Mouse (Mus musculus): Measurements from ENCODE around the gene Adora1.

Gene Adora1

DNA sequence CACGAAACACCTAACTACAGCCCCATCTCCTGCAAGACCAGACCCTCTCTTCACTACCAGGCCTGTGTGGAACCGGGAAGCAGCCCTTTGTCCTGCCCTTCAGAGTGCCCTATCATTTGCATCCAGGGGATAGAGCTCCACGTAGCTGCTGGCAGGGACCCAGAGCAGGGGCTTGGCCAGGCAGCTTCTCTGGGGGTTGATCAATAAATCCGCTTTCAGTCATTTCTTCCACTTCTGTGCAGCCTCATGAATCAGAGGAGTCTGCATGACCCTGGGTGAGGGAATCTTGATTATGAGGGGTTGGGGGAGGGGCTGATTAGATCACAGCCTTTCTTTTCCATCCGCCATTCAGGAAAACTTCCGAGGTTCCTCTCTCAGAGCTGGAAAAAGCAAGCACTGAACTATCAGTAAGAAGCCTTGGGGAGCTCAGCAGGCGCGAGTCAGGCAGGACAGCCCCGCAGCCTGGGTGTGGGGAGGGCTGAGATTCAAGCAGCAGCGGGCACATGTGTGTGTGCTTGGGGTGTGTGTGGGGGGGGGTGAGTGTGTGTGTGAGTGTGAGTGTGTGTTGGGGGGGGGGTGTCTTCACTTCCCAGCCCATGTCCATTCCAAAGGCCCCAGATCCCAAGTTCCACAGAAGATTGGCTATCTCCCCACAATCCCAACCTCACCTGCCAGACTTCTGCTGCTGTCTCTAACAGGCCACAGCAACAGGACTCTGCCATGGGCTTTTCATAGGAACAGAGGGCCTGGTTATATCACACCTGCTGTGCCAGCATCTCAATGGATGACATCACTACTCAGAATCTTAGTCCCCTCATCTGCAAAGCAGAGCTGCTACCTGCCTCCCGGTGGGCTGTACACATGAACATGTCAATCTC lies 19.2 kb downstream of the Adora1 start:
- no peak for DNase-seq (ENCODE audit: low read depth)

DNA sequence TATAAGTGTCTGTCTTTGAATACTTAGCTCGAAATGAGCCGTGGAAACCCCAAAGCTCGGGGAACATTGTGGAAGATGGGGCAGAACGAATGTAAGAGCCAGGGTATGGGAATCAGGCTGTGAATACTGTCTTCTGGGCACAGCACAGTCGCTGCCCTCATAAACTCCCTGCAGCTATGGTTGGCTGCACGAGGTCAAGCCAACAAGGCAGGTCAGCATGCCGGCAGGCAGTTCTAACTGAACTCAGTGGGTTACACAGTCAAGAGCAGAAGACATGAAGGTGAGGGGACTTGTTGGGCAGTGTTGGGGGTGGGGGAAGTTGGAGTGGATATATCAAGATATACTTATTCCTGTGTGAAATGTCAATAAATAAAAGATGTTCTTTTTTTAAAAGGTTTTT lies 20.2 kb downstream of the Adora1 start:
- no peak for DNase-seq (ENCODE audit: low read depth)

DNA sequence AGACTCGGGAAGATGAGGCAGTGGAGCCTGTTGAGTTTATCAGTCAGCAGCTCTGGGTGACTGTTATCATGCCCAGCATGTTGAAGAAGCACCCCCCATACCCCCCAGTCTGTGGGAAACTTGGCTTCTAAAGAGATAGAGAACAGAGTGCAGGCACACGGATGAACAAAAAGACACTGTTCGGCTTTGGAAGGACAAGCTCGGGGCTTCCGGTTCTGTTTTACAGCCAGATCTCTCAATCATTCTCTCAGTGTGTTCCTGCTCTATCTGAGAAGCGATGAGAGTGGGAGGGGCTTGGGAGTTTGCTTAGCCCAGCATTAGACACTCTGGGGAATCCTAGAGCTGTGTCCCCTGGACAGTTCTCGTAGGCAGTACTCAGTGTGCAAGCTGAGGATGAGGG lies 21.8 kb downstream of the Adora1 start:
- no peak for DNase-seq (ENCODE audit: low read depth)

DNA sequence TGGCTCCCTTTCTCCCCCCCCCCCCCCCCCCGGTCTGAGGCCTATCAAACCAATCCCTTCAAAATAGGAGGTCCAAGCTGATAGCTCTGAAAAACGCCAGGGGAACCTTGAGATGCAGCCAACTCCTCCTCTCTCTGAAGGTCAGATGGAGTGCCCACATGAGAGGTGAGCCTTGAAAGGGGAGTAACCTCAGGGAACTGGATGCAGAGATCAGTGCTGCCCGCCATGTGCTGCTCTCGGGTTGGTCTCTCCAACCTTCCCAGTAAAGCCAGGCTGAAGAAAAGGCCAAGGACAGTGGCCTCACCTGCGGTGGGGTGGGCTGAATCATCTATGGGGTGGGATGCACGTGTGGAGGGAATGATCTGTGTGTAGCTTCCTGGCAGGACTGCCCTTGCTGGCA lies 22.9 kb downstream of the Adora1 start:
- DNase-seq (ENCODE audit: low read depth), result no peak

DNA sequence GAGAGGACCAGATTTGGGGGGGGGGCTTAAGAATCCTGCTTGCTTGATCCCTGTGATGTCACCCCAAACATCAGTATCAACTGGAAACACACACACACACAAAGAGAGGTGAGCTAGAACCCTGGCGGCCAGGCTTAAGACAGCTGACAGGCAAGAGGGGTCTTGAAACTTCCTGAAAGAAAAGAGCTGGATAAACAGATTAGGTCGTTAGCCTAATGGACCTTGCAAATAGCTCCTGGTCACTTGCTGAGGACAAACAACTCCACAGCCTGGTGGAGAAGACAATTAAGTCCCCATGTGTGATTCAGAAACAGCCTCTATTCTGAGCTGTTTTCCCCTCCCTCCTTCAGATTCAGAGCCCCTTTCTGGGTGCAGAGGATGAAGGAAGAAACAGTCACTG lies 23.6 kb downstream of the Adora1 start:
- no peak for DNase-seq (ENCODE audit: low read depth)

DNA sequence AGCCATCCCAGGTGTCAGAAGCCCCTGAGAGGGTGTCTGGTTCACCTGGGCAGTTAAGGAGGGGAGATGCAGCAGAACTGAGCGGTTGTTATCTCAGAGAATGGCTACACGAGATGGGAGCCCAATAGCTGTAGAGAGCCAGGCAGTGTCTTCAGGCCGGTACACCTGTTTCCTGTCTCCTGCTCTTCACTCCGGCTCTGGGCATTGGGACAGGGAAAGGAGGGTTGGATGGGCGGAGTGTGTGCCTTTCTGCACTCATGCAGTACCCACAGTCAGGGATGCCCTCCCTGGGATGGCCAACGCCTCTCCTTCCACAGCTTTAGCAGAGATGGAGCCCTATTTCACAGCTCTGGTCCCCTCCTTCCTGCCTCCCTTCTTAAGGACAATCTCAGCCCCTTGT lies 24.2 kb downstream of the Adora1 start:
- no peak for DNase-seq (ENCODE audit: low read depth)

DNA sequence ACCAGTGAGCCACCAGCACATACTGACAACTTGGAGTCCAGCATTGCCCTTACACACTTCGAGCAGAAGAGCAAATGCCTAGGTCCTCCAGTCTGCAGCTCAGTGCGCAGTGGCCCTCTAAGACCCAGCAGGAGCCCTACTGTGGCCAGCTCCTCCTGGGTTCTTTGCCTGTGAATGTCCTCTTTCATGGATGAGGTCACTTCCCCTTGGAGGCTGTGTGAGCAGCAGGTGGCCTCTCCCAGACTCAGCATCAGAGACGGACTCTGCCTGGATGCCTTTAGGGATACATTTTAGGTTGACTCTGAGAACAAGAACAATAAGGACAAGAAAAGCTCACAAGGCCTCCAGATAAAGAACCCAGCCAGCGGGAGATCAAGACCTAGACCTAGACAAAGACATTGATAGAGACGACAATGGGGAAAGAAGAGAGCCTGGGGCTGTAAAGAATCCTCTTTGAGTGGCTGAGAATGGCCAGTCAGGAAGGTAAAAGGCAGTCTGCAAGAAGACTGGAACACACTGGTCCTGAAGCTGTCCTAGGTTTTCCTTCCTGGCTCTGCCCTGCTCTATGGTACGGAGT lies 25.0 kb downstream of the Adora1 start:
- no peak for DNase-seq (ENCODE audit: low read depth)

DNA sequence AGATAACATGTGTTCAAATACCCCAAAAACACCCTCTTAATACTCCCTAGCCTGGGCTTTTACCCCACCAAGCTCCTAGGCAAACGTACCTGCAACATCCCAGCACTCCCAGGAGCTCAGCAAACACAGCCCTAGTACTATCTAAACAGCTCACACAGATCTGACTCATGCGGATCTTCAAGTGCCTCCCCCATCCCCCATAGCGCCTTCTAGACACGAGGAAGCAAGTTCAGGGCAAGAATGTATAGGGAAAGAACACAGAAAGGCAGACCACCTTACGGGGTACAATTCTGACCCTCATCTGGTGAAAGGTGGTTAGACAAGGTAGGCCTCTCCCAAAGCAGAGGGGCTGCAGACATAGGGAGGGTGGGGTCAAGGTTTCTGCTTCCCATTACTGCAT lies 29.1 kb downstream of the Adora1 start:
- peak; percentile 47 for DNase-seq (ENCODE audit: low read depth)

DNA sequence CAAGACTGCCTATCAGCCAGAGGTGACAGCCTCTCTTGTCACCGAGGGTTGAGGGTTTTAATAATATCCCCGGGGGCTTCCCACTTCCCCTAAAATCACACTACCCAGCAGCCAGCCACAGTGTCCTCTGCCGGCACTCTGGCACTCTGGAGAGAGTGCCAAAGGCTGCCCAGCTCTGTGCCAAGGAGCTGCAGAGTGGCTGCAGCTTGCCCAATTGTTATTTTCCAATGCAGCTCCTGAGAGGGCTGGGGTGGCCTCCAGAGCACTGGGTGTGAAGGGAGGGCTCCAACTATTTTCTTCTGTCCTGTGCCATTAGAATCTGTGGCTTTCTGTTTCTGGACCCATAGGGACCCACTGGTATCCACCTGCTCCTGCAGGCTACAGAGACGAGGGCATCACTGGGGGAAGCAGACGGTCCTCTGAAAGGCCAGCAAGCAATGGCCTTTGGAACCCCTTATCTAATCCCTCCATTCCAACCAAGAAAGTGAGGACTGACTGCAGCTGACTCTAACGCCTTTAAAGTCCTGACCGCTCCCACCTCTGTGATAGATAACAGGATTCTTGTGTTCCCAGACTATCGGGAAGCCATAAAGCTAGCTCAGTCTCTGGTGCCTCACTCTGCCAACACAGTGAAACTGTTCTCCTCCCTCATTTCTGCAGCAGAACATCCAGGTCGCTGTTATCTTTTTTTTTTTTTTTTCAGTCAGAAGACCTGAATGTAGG lies 29.8 kb downstream of the Adora1 start:
- DNase-seq (ENCODE audit: low read depth), result no peak

DNA sequence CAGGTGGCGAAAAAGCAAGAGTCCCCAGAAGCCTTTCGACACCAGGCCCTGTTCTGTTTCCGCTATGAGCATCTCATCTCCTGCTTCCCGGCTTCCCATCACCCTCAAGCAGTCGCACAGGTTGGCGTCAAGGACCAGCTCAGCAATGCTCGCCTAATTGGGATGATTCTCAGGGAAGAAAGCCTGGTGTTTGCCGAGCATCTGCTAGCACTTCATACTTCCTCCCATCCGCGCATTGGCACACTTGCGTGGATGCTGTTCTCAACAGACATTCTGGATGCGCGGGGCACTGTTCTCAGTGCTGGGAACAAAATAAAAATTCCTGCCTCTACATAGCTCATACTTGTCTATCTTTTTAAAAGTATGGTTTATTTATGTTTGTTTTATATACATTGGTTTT lies 31.0 kb downstream of the Adora1 start:
- DNase-seq (ENCODE audit: low read depth), result no peak

DNA sequence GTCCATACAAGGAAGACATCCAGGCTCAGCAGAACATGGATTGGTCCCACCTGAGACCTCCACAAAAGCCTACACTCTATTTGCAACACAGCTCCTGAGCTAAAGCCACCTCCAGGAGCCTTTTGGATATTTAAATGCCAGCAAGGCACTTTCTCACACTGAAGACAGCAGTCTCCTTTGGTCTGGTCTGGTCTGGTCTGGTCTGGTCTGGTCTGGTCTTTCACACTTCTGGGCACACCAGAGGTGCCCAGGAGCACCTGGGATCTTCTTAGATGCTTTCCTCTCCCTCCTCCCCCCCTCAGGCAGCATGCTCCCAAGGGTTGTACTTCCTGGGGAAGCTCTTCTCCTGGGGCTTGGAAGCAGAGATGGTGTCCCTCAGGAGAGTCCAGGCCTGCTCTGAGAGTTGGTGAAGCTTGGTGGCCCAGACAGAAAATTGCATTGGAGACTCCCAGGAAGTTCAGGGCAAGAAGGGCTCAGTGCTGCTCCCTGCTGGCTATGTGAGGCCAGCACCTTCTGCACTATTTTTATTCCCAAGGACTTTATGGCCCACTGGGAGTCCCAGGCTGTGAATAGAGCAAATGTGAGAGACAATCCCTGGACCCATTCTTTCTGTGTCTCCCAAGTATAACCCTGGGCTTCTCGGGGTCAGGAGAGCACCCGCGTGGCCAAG lies 33.3 kb downstream of the Adora1 start:
- peak; percentile 70 for DNase-seq (ENCODE audit: low read depth)

DNA sequence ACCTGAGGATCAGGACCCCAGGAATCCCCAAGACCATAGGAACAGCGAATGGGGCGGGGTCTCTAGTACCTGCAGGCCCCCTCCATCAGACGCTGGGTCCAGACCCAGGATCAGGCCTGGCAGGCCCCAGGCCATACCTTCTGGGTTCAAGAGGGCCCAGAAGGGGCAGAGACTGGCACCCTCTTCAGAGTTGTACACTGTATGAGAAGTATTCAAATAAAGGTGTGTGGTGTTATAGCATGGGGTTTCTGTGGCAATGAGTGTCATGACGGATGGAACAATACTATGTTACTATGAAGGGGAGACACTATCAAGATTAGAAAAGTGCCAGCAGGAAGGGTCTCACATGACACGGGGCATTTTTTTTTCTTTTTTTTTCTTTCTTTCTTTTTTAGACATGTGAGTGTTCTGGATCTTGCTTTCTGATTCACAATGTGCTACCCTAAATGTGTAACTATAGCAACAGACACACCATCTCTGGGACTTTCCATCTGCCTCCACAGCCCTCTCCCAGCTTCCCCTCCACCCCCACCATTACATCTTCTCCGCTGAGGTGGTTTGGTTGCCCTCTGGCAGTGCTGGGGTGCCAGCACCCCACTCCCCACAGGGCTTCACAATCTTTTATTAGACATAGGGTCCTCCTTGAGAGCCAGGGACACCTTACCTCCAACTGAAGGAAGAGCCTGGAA lies 34.1 kb downstream of the Adora1 start:
- no peak for DNase-seq (ENCODE audit: low read depth)

DNA sequence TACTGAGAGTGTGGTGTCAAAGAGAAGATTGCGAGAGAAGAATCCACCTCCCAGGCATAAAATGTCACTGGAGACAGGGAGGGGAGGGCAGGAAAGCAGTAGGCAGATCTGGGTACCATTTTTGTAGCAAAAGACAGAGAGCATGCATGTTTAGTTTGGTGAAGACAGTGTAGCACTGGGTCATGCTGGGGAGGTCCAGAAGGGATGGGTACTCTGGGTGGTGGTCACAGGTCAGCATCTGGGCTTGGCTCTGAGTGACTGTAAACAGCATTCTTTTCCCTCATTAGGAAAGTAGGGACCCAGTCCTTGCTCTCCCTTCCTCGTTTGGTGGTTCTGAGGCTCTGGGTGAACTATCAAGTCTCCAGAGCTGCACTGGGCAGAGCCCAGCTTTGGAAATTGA lies 34.8 kb downstream of the Adora1 start:
- DNase-seq (ENCODE audit: low read depth), result no peak

DNA sequence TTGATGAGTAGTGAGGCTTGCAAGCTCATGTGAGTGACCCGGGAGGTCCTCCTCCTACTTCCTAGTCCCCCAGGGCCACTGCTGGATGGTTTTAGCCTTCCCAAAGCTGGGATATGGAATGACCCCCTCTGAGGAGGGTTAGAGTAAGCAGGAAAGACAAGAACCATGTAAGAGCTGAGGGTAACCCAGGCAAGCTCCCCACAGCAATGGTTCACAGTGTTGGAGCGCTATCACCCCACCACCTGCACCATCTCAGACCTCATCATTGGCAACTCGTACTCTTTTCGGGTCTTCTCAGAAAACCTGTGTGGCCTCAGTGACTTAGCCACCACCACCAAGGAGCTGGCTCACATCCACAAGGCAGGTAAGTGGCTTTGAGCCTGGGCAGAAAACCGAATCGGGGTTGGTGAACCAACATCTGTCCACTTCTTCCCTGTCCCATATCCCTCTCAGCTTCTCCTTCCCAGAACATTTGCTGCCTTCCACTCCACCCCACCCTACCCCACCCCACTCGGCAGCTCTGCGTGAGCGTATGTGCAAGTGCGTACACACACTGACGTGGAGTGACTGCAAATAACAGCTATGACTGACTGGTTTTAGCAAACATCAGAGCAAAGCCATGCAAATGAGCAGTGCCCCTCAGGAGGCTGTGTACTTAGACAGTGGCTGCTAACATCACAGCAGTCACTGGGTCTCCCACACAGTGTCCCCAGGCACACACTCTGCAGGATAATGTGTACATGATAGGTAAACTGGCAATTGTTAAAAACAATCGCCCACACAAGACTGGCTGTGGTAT lies 36.8 kb downstream of the Adora1 start:
- no peak for DNase-seq (ENCODE audit: low read depth)

DNA sequence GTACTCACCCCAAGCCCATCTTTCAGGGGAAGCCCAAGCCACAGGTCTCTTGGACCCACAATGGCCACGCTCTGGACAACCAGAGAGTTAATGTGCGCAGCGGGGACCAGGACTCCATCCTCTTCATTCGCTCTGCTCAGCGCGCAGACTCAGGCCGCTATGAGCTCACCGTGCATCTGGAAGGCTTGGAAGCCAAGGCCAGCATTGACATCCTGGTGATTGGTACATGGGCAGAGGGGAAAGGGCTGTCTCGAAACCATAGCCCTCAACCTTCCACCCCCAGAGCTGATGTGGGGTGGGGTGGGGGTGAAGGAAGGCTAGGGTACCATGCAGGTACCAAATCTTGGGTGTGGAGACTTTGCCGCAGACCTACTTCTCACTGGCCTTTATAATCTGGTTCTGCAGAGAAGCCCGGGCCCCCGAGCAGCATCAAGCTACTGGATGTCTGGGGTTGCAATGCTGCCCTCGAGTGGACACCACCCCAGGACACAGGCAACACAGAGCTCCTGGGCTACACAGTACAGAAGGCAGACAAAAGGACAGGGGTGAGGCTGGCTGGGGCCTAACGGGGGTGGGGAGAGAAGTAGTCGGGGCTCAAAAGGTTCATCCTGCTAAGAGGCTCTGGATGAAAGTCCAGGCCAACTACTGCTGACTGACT lies 37.8 kb downstream of the Adora1 start:
- DNase-seq (ENCODE audit: low read depth), result no peak

DNA sequence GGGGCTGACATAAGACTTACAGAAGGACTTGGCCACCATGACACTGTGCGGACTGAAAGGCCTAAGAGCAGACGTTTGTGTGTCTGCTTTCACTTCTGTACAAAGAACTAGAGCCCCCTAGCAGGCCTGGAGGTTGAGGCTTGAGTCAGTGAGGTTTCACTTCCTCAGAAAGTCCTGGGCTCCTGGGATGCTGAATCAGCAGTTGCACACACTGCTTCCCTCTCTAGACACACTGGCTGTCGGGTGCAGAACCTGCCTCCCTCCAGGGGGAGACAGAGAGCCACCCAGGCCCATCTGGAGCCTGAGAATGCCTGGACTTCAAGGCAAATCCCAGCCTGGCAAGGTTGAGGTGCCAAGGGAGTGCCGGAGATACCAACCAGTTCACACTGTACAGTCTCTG lies 38.8 kb downstream of the Adora1 start:
- DNase-seq (ENCODE audit: low read depth), result peak; percentile 73

DNA sequence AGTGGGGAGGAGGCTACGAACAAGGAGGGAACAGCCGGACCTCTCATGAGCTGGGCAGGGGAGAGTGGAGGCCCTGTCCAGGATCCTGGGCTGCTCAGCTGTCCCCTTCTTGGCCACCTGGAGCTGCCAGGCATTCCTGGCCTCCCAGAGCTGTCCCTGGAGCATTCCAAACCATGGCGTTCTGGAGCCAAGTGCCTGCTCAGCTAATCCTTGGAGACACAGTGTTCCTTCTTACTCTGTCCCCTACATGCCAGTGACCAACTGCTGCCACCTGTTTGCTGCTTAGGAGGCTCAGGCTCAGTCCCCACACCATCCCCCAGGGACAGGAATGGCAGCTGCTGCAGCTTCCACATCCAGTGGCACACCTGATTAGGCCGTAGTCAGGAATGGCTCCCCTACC lies 39.3 kb downstream of the Adora1 start:
- no peak for DNase-seq (ENCODE audit: low read depth)

DNA sequence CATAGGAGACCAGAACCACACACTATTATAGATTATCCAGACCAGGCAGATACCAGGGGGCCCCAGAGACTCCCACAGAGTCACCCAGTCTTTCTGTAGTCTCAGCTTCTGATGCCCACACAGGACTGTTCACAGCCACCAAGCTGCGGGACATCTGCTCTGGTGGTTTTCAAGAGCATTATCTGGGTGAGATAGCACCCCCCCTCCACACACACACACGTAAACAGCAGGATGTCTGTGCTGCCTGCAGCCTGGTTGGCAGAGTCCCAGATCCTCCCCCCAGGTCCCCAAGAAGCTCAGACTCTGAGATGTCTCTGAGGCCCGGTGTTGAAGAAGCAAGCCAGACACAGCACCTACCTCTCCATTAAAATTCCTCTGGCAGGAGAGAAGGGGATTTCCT lies 39.7 kb downstream of the Adora1 start:
- DNase-seq (ENCODE audit: low read depth), result no peak

DNA sequence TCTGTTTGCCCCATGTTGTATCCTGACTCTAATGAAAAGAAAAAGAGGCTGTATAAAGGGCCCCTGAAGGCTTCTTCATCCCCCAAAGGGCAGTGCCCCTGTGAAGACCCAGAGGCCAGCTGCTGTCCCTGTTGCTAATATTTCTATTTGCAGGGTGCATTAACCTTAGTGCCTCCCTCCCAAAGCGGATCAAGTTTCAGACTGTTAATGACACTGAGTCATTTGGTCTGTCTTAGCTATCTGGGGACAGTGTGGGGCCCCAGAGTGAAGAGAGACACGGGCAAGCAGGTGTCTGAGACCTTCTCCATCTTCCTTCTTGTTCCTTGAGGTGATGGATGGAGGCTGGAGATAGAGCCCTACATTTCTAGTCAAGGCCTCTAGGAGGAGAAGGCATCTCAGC lies 40.1 kb downstream of the Adora1 start:
- no peak for DNase-seq (ENCODE audit: low read depth)

DNA sequence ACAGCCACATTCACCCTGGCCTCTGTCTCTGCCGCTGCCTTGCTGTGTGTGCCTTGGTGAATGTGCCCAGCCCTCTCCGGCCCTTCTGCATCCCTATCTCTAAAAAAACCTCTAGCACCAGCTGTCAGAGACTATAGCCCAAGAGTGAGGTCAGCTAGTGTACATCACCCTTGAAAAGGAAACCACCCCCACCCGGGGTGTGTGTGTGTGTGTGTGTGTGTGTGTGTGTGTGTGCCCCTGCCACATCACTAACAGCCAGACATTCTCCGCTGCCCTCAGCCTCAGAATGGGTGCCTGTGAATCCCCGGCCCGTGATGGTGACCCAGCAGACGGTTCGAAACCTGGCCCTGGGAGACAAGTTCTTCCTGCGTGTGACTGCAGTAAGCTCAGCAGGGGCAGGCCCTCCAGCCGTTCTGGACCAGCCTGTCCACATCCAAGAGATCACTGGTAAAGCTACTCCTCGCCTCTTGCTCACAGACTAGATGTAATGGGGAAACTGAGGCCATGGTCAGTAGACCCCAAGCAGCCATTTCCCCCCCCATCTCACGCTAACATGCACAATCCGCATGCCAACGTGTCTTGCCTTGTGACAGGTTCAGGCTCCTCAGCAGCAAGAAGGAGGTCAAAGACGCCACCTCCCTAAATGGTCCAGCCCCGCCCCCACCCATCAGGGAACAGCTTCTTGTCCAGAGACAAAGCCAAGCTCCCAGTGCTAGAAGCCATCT lies 40.8 kb downstream of the Adora1 start:
- DNase-seq (ENCODE audit: low read depth), result no peak
